8 mouse cellular contexts compared by ENCODE assay signal in genomic region chr2:154651363-154651762, GRCm38 (mm10). TPM values are rescaled to one million over a fixed set of nuclear protein-coding genes. Genes with fewer than 3 reads are reported as not detected.
DNase-seq lines count a peak whose midpoint lies in the region; ATAC-seq and TF ChIP-seq lines count a peak whose summit lies in the region.

TSS of gene Chmp4b (plus strand) at chr2:154651705.

- H3K4me3 ChIP-seq in ES-Bruce4 (ENCODE audit: low read depth, low read length): peak within 1 kb of the TSS; percentile 22
- no peak within 1 kb of the TSS for H3K4me3 ChIP-seq in bone marrow macrophage, adult 2 months (ENCODE audit: insufficient read depth, low read length)
- H3K4me3 ChIP-seq in intestine, embryonic 14.5 days (ENCODE audit: low read depth, low read length): no peak within 1 kb of the TSS
- H3K4me3 ChIP-seq in limb, embryonic 12.5 days (replicated peaks): no peak within 1 kb of the TSS
- H3K4me3 ChIP-seq in midbrain, embryonic 16.5 days (ENCODE audit: low read depth, low read length): no peak within 1 kb of the TSS

- WGBS in intestine, embryonic 14.5 days: 44% methylated on average over 8 of the region's 8 CpGs
- WGBS in limb, embryonic 12.5 days: 53% methylated on average over 8 of the region's 8 CpGs
- 59% methylated on average over 8 of the region's 8 CpGs for WGBS in midbrain, embryonic 16.5 days

- no peak for TF ChIP-seq POLR2A in ES-Bruce4 (IDR thresholded peaks at IDR 0.05; ENCODE audit: insufficient read depth, low read length)
- TF ChIP-seq POLR2A in bone marrow macrophage, adult 2 months (IDR thresholded peaks at IDR 0.05; ENCODE audit: borderline replicate concordance, low read depth, low read length): no peak

- peak; percentile 77 for ATAC-seq in intestine, embryonic 14.5 days (replicated peaks; ENCODE audit: low FRiP score, low TSS enrichment, low read depth)
- no peak for ATAC-seq in limb, embryonic 12.5 days (ENCODE audit: insufficient number of reproducible peaks, insufficient read depth, low FRiP score, low TSS enrichment, low read depth)
- no peak for ATAC-seq in midbrain, embryonic 16.5 days

- H3K9ac ChIP-seq in ES-Bruce4 (ENCODE audit: low read depth, poor library complexity, severe bottlenecking): no peak within 1 kb of the TSS
- H3K9ac ChIP-seq in intestine, embryonic 14.5 days (ENCODE audit: low read length): no peak within 1 kb of the TSS
- no peak within 1 kb of the TSS for H3K9ac ChIP-seq in limb, embryonic 12.5 days (replicated peaks)
- no peak within 1 kb of the TSS for H3K9ac ChIP-seq in midbrain, embryonic 16.5 days (ENCODE audit: low read depth, low read length)

- H3K4me2 ChIP-seq in intestine, embryonic 14.5 days (ENCODE audit: low read length): peak within 1 kb of the TSS; percentile 25
- no peak within 1 kb of the TSS for H3K4me2 ChIP-seq in limb, embryonic 12.5 days
- H3K4me2 ChIP-seq in midbrain, embryonic 16.5 days (ENCODE audit: low read length): no peak within 1 kb of the TSS

- no peaks in the 10 kb centered on the region for H3K27me3 ChIP-seq in ES-Bruce4 (ENCODE audit: control insufficient read depth, insufficient read depth, low read length, poor library complexity, severe bottlenecking)
- no peaks in the 10 kb centered on the region for H3K27me3 ChIP-seq in intestine, embryonic 14.5 days (replicated peaks; ENCODE audit: control insufficient read depth, insufficient read depth, low read length)
- H3K27me3 ChIP-seq in limb, embryonic 12.5 days: no peaks in the 10 kb centered on the region
- H3K27me3 ChIP-seq in midbrain, embryonic 16.5 days (ENCODE audit: control insufficient read depth, insufficient read depth, low read depth, low read length): no peaks in the 10 kb centered on the region

- H3K27ac ChIP-seq in ES-Bruce4 (ENCODE audit: insufficient read depth, low read length): peak within 1 kb of the TSS; percentile 82
- no peak within 1 kb of the TSS for H3K27ac ChIP-seq in bone marrow macrophage, adult 2 months (ENCODE audit: insufficient read depth, low read depth, low read length)
- peak within 1 kb of the TSS; percentile 82 for H3K27ac ChIP-seq in intestine, embryonic 14.5 days (ENCODE audit: low read depth)
- H3K27ac ChIP-seq in limb, embryonic 12.5 days: no peak within 1 kb of the TSS
- H3K27ac ChIP-seq in midbrain, embryonic 16.5 days (ENCODE audit: low read length): no peak within 1 kb of the TSS

- H3K36me3 ChIP-seq in ES-Bruce4 (ENCODE audit: control insufficient read depth, insufficient read depth, low read length, poor library complexity, severe bottlenecking): no peaks in the 10 kb centered on the region
- H3K36me3 ChIP-seq in intestine, embryonic 14.5 days (ENCODE audit: control insufficient read depth, insufficient read depth, low read length): no peaks in the 10 kb centered on the region
- H3K36me3 ChIP-seq in limb, embryonic 12.5 days: no peaks in the 10 kb centered on the region
- H3K36me3 ChIP-seq in midbrain, embryonic 16.5 days (ENCODE audit: control insufficient read depth, insufficient read depth, low read length): peaks cover 1% of the 10 kb centered on the region; the same call in 1 of the 2 replicates

- H3K4me1 ChIP-seq in ES-Bruce4 (ENCODE audit: control insufficient read depth, insufficient read depth, low read length): no peaks in the 10 kb centered on the region
- H3K4me1 ChIP-seq in bone marrow macrophage, adult 2 months (ENCODE audit: control insufficient read depth, insufficient read depth, low read length): peaks cover 2% of the 10 kb centered on the region
- peaks cover 7% of the 10 kb centered on the region; the same call in 1 of the 2 replicates for H3K4me1 ChIP-seq in intestine, embryonic 14.5 days (replicated peaks; ENCODE audit: control insufficient read depth, insufficient read depth, low read length)
- H3K4me1 ChIP-seq in limb, embryonic 12.5 days (replicated peaks): no peaks in the 10 kb centered on the region
- peaks cover 3% of the 10 kb centered on the region; the same call in 1 of the 2 replicates for H3K4me1 ChIP-seq in midbrain, embryonic 16.5 days (ENCODE audit: control insufficient read depth, insufficient read depth, low read length)

- DNase-seq in gastrocnemius, adult 8-10 months (ENCODE audit: low spot score in 2 of 2): no peak
- DNase-seq in intestine, embryonic 14.5 days (ENCODE audit: low spot score): peak; percentile 79
- no peak for DNase-seq in spleen, adult 18-20 months
- DNase-seq in spleen, postnatal 4 days (ENCODE audit: low spot score in 2 of 2): no peak

- no peaks in the 10 kb centered on the region; the same call in 1 of the 2 replicates for H3K9me3 ChIP-seq in ES-Bruce4 (replicated peaks; ENCODE audit: control insufficient read depth, insufficient read depth, low read length, poor library complexity, severe bottlenecking)
- no peaks in the 10 kb centered on the region for H3K9me3 ChIP-seq in intestine, embryonic 14.5 days (ENCODE audit: control insufficient read depth, low read length)
- H3K9me3 ChIP-seq in limb, embryonic 12.5 days: no peaks in the 10 kb centered on the region
- H3K9me3 ChIP-seq in midbrain, embryonic 16.5 days (replicated peaks; ENCODE audit: control insufficient read depth, low read length, poor library complexity, severe bottlenecking): no peaks in the 10 kb centered on the region

- peak; percentile 95 for TF ChIP-seq EP300 in ES-Bruce4 (IDR thresholded peaks at IDR 0.05; ENCODE audit: insufficient read depth, low read depth, low read length)

- TF ChIP-seq CTCF in ES-Bruce4 (IDR thresholded peaks at IDR 0.05; ENCODE audit: low read depth, low read length): no peak
- TF ChIP-seq CTCF in bone marrow macrophage, adult 2 months (IDR thresholded peaks at IDR 0.05; ENCODE audit: low read depth, low read length): no peak

RNA-seq across cellular contexts. Expression of gene Chmp4b, which starts in this region (rescaled TPM):
- polyA plus RNA-seq in ES-Bruce4 (2011; ENCODE audit: insufficient read depth, insufficient read length, low read depth, missing spikeins): 116 and 125 TPM in 2 replicates
- 217 and 221 TPM in 2 replicates for polyA plus RNA-seq in bone marrow macrophage, adult 2 months (2012; ENCODE audit: insufficient read depth, insufficient read length, missing spikeins)
- 100 to 1,000 TPM; 116 to 129 (median 124) TPM for total RNA-seq in gastrocnemius, adult 8-10 months (2022)
- 15.5 and 15.8 TPM in 2 replicates for polyA plus RNA-seq in intestine, embryonic 14.5 days (2014; fragmentation: Nextera tagmentation; extraction: Ambion mirVana)
- polyA plus RNA-seq in limb, embryonic 12.5 days (2016; fragmentation: Nextera tagmentation; extraction: Ambion mirVana): 24.8 and 25.4 TPM in 2 replicates
- polyA plus RNA-seq in midbrain, embryonic 16.5 days (2015; fragmentation: Nextera tagmentation; extraction: Ambion mirVana): 22.1 and 24.2 TPM in 2 replicates

Comparison
In these comparisons a context has a peak if more than half of its experiments do, and no peak if none do; other contexts are left out.
1. H3K27ac ChIP-seq: peak in ES-Bruce4 (single experiment) and intestine, embryonic 14.5 days (single experiment); none in bone marrow macrophage, adult 2 months (single experiment), limb, embryonic 12.5 days (single experiment) and midbrain, embryonic 16.5 days (single experiment).